Mouse (Mus musculus) ES-CJ7 (cell line): ENCODE measurements around the gene Olfr803.

Experiments
- DNase-seq: peaks from one replicate; pipeline ENCODE4 v3.0.0; 2011; ENCODE audit warnings: low read depth, low spot score

The Olfr803 gene

GRCm38 (mm10) chr10:129694186-129694585 is at the start of gene Olfr803:
Gene Olfr803 (minus strand): TSS chr10:129694286.
- no peak for DNase-seq

DNA sequence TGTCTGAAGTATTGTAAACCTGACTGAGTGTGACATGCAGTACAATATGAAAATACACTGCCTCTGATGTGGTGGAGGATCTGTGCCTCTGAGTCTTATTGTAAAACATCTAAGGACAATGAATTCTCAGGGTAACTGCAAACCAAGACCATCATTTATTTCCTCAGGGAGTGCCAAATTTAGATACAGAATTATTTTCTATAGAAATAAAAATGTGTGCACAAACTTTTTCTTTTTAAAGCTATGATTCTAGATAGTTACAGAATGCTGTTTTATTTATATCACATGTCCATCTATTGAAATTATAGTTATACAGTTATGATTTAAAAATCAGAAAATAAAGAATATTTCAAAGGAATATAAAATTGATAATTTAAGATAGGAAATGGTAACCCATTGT is 47.7 kb upstream of the Olfr803 start, which contains the start of gene Olfr806:
Olfr806 (minus strand) TSS at position 101 of the 400 bp plus-strand sequence.
- no peak for DNase-seq

GRCm38 (mm10) chr10:129729275-129729674 is 35.2 kb upstream of the Olfr803 start, which contains the start of gene Olfr805:
Gene Olfr805 (minus strand): TSS chr10:129729375.
- DNase-seq = no peak

GRCm38 (mm10) chr10:129702910-129703309 is 8.8 kb upstream of the Olfr803 start, which contains the start of gene Olfr804:
Gene Olfr804 (plus strand): TSS chr10:129703210.
- no peak for DNase-seq

GRCm38 (mm10) chr10:129688069-129688468 is 6.0 kb downstream of the Olfr803 start, which contains the start of gene Olfr802:
Gene Olfr802 (minus strand): TSS chr10:129688169.
- DNase-seq = no peak

DNA sequence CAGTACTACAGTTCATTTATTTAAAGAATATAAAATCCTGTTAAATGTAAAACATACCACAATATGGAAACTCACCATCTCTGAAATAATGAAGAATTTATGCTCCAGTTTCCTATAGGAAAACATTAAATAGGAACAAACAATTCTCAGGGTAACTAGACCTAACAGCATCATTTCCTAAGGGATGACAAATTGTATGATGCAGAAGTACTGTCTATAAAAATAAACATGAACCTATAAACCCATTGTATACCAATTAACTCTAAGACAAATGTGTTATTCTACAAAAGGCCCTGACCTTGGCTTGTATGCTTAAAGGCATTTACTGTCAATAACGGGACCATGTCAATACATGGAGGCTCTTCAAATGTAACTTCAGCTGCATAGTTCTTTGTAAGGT is 20.3 kb downstream of the Olfr803 start, which contains the start of gene Olfr801:
Olfr801 (minus strand) TSS at position 101 of the 400 bp plus-strand sequence.
- DNase-seq = no peak

DNA sequence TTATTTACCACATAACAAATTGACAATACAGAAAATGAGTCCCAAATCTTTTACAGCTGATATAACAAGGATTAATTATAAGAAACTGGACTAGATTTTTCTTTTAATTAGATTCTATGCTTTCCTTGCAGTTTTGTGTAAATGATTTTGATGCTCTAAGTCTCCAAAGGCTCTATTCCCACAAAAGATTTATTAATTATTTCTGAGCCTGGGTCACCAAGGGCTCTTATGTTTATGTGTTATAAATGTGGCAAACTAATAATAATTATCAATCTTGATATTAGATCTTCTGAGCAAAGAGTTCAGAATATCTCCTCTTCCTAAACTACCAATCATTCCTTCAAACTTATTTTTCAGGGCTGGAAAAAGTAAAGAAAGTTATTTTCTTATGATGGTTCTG is 36.7 kb downstream of the Olfr803 start, which contains the start of gene Olfr800:
Olfr800 (plus strand) TSS at position 301 of the 400 bp plus-strand sequence.
- no peak for DNase-seq

- DNase-seq = no peak
Observed at GRCm38 (mm10) chr10:129651763-129652162, 42.3 kb downstream of the Olfr803 start.
